Mouse (Mus musculus) kidney, embryonic 15.5 days (tissue): ENCODE measurements around the gene Gjb1. TPM values are rescaled to one million over a fixed set of nuclear protein-coding genes. Genes with fewer than 3 reads are reported as not detected.

Source experiments
- polyA plus RNA-seq: library from polyadenylated mRNA; unstranded; fragments of >200 nt; fragmentation: Nextera tagmentation; extraction: Ambion mirVana; gene quantifications from 2 replicates; pipeline ENCODE4 v1.2.1, GENCODE M21; 2015

Gene Gjb1
- polyA plus RNA-seq, 1 experiment from 2014 or later = 21.4 TPM

Other genes with a start within 250 kb of the Gjb1 start
- 53.1 and 53.5 TPM in 2 replicates for gene Snx12, start 153.8 kb upstream of the Gjb1 start, polyA plus RNA-seq
- 3.2 and 3.3 TPM in 2 replicates for gene Foxo4, start 121.8 kb upstream of the Gjb1 start, polyA plus RNA-seq
- gene Gm614, start 112.4 kb upstream of the Gjb1 start, polyA plus RNA-seq = 0.23 TPM in 1 of 2 replicates, not detected in the other
- gene Il2rg, start 108.1 kb upstream of the Gjb1 start, polyA plus RNA-seq = 21.1 and 22.2 TPM in 2 replicates
- not detected in 2 replicates for gene Gm20489, start 107.4 kb upstream of the Gjb1 start, polyA plus RNA-seq
- 32.3 and 35.6 TPM in 2 replicates for gene Med12, start 102.3 kb upstream of the Gjb1 start, polyA plus RNA-seq
- 4.8 and 5.3 TPM in 2 replicates for gene Nlgn3, start 77.2 kb upstream of the Gjb1 start, polyA plus RNA-seq
- gene Zmym3, start 44.5 kb downstream of the Gjb1 start, polyA plus RNA-seq = 26.8 and 27.7 TPM in 2 replicates
- gene Nono, start 52.9 kb downstream of the Gjb1 start, polyA plus RNA-seq = 464 and 466 TPM in 2 replicates
- gene Itgb1bp2, start 72.7 kb downstream of the Gjb1 start, polyA plus RNA-seq = 7.6 and 11.9 TPM in 2 replicates
- gene Taf1, start 156.4 kb downstream of the Gjb1 start, polyA plus RNA-seq = 13.9 and 14.9 TPM in 2 replicates